Mouse (Mus musculus) v-Abl transformed pro-B cells (cell line): Measurements from ENCODE around the gene Hcrt.
"Not testable (repeated sequence)": the region's sequence is repeated elsewhere in the genome, so short reads cannot be mapped to it uniquely, and the experiment has no call there.

ENCODE experiments used
- in situ Hi-C, 2 experiments: fragments of 400-800 bp; cut with MboI; formaldehyde crosslinking; loops; one replicate each; pipeline ENCODE4 v1.15.1; 2025; ENCODE audit not compliant: unreplicated experiment in 2 of 2

The Hcrt gene

GRCm38 (mm10) chr11:100762831-100763230, at the start of gene Hcrt:
TSS of gene Hcrt (minus strand) at chr11:100762931.
- in situ Hi-C loops, result loop anchor here in 1 of 2 experiments (5.0 to 25.0 kb wide), 2 partner anchors 46 to 99 kb away; partner anchors contain the start of genes Stat5a and Stat5b

GRCm38 (mm10) chr11:100811132-100811531, 48.4 kb upstream of the Hcrt start:
- in situ Hi-C loops, result no loop called here

GRCm38 (mm10) chr11:100810516-100810915, 47.8 kb upstream of the Hcrt start:
- in situ Hi-C loops, result no loop called here

GRCm38 (mm10) chr11:100806380-100807305, 43.9 kb upstream of the Hcrt start:
- in situ Hi-C loops, result loop anchor here in 1 of 2 experiments (5.0 kb wide), 1 partner anchor 46 kb away; the partner anchor contains the start of gene Stat5b

DNA sequence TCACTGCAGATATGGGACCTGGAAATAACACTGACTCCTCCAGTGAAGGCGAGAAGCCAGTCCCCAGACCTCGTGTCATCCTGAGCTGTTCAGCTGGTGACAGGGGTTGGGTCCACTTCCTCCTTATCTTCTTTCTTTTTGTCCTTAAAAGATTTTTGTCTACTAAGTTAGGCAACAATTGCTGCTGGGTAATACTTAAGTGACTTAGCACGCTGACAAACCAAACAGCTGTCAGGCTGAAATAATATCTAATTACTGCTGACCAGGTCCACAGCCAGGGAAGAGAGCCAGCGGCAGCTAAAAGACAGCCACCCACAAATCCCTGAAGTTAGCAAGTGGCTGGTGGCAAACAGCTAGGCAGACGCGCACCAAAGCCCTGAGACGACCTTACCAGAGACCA, 42.8 kb upstream of the Hcrt start:
- in situ Hi-C loops, result loop anchor here in 1 of 2 experiments (5.0 kb wide), 1 partner anchor 47 kb away; the partner anchor contains the start of gene Stat5b

DNA sequence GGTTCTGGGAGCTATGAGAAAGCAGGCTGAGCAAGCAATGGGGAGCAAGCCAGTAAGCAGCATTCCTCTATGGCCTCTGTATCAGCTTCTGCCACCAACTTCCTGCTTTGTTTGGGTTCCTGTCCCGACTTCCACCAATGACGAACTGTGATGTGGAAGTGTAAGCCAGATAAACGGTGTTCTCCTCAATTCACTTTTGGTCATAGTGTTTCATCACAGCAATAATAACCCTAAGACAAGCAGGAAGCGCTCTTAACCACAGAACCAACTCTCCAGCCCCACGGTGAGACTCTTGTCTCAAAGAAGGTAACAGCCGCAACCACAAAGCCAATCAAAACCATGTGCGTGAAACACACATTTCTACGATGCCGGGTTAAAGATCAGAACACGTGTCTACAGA, 41.7 kb upstream of the Hcrt start:
- in situ Hi-C loops, result no loop called here

- in situ Hi-C loops, result no loop called here
These were observed 36.7 kb upstream of the Hcrt start for GRCm38 (mm10) chr11:100799426-100799825.

- in situ Hi-C loops, result no loop called here
These were observed 33.9 kb upstream of the Hcrt start for GRCm38 (mm10) chr11:100796585-100796984.

- in situ Hi-C loops, result no loop called here
These were observed 32.7 kb upstream of the Hcrt start for GRCm38 (mm10) chr11:100795386-100795785.

- in situ Hi-C loops, result no loop called here
These were observed 28.8 kb upstream of the Hcrt start for GRCm38 (mm10) chr11:100791457-100792049.

DNA sequence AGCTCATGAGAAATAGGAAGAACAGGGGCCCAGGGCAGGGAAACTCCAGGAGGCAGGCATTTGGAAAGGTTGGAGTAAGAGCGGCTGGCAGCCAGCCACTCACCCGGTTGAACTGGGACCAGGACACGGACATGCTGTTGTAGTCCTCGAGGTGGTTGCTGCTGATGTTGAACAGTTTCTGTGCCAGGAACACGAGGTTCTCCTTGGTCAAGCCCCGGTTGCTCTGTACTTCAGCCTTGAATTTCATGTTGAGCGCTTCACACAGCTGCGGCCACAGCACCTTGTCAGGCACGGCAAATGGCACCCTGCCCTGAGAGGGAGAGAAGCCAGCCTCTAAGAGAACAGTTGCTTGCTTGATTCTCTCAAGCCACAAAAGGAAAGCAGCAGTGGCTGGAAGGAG, 27.9 kb upstream of the Hcrt start:
- in situ Hi-C loops, result not testable (repeated sequence)

DNA sequence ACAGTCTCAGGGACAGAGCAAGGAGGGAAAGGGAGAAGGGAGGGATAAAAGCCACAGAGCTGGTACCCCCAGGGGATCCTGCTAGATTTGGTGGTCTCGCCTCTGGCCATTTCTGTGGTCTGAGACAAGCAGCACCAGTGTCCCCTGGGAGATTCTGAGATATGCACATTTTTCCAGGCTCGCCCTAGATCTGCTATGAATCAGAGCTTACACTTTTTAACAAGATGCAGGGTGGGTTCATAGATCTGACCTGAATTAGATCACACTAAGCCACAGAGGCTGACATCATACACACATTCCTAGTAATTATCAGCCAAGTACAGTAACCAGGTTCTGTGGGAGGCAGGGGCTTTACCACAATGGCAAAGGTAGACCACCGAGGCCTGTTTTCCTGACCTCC, 27.0 kb upstream of the Hcrt start:
- in situ Hi-C loops, result no loop called here

DNA sequence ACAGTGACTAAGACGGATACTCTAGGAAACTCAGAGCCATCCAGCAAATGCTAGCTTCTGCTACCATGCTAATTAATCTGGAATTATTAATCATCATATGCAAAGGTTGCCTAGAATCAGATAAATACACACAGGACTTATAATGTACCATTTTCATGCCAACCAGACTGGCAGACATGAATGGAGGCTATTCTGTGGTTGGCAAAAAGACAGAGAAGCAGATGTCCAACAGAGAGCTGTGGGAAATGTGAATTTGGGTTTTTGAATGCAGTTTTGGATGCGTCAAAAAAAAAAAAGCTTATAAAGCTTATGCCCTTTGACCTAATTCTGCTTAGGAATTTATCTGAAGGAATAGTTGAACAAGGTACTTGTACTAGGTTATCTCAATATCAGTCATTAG, 23.0 kb upstream of the Hcrt start:
- in situ Hi-C loops, result no loop called here

DNA sequence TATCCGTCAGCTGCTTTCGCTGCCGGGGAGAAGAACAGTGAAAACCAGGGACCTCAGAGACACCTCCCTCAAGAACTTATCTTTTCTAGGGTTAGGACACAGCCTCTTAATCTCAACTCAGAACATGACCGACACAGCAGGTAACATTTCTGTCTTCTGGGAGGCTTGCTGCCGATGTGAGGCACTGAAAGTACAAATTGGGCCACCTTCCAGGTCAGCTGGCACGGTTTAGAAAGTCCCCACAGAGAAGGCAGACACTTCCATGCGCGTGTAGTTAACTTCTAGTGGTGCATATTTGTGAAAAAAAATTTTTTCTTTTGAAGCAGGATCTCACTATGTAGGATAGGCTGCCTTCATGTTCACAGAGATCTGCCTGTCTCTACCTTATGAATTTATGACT, 21.6 kb upstream of the Hcrt start:
- in situ Hi-C loops, result no loop called here

DNA sequence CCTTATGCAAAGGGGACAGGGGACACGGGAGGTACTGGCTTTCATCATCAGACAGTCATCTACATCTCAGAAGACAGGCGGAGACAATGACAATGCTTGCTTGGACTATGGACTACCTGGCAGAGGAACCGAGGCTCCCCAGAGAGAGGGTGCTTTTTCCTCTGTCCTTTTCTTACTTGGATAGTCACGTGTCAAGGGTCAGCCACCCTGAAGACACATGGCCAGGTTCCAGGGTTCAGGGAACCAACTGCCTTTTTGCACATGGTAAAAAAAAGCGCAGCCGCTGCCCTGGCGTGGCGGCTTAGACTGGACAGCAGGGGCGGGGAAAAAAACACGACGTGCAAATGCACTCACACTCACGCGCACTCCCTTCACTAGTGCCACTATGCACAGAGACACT, 19.8 kb upstream of the Hcrt start:
- in situ Hi-C loops, result no loop called here

DNA sequence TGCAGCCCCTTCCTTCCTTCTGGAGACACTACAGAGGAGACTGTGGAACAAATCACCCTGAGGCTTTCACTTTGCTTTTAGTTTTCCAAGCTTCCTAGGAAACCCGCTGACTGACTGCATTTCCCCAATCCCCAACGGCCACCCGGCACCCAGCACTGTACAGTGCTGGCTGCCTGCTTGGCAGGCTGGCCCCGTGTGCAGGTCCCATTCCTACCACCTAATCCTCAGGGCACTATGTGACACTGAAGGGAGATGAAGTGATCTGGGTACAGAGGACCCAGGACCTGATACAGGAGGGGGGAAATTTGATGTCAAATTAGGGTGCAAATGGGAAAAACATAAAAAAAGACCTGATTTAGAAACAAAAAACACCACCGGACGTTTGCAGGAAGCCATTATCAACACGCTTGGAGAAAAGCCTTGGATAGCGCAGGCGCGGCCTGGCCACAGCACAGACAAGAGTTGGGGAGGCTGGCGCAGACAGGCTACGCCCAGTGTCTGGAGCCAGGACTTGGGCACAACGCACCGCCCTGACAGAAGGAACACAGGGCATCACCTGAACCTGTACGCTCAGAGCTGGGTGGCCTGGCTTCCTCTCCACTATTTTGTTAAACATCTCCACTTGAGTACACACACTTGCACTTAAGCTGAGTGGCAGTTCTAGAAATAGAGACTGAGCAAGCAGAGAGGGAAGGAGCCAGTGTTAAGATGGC, 19.2 kb upstream of the Hcrt start:
- in situ Hi-C loops, result no loop called here

- in situ Hi-C loops, result no loop called here
These were observed 17.5 kb upstream of the Hcrt start for GRCm38 (mm10) chr11:100780247-100780646.

GRCm38 (mm10) chr11:100778069-100778468, 15.3 kb upstream of the Hcrt start:
- in situ Hi-C loops, result no loop called here

- in situ Hi-C loops, result no loop called here
These were observed 13.2 kb upstream of the Hcrt start for GRCm38 (mm10) chr11:100775921-100776320.

- in situ Hi-C loops, result loop anchor here in 1 of 2 experiments (25.0 kb wide), 1 partner anchor 88 kb away; the partner anchor contains the start of genes Stat5a and Stat5b
These were observed 11.5 kb upstream of the Hcrt start for GRCm38 (mm10) chr11:100774261-100774660.
